Mouse (Mus musculus): ENCODE data around the gene Zan.

DNA sequence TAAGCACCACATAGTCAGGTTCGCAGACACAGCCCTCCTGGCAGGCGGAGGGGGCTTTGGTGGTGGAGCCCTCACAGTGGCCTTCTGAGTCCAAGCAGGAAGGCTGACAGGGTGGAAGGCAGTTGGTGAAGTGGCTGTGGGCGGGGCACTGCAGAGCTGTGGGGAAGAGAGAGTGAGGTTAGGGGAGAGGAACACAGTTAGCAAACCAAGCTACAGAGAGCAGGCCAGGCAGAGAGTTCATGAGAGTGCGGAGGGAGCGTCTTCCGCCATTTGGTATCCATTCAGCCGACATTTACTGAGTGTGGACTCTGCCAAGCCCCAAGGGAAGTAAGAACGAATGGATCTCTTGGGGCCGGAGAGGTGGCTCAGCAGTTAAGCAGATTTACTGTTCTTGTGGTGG lies 57.8 kb downstream of the Zan start:
- TF ChIP-seq CTCF (IDR thresholded peaks at IDR 0.05; ENCODE audit: extremely low read depth, insufficient read depth, low read length) (no peak), POLR2A (IDR thresholded peaks at IDR 0.05; ENCODE audit: extremely low read depth, insufficient read depth, low read length) (no peak)

Measured in cortical plate, adult 2 months (tissue).